Mouse (Mus musculus): ENCODE data around the gene Rack1. TPM values are rescaled to one million over a fixed set of nuclear protein-coding genes. Genes with fewer than 3 reads are reported as not detected.
"Not testable (repeated sequence)": the region's sequence is repeated elsewhere in the genome, so short reads cannot be mapped to it uniquely, and the experiment has no call there.

The Rack1 gene
- total RNA-seq, 4 experiments from 2014 or later, result 568 to 660 (median 629) TPM

GRCm38 (mm10) chr11:48820308-48820674 is 20.2 kb downstream of the Rack1 start:
- DNase-seq, result no peak

GRCm38 (mm10) chr11:48821299-48821698 is 21.2 kb downstream of the Rack1 start:
- not testable (repeated sequence) for DNase-seq

DNA sequence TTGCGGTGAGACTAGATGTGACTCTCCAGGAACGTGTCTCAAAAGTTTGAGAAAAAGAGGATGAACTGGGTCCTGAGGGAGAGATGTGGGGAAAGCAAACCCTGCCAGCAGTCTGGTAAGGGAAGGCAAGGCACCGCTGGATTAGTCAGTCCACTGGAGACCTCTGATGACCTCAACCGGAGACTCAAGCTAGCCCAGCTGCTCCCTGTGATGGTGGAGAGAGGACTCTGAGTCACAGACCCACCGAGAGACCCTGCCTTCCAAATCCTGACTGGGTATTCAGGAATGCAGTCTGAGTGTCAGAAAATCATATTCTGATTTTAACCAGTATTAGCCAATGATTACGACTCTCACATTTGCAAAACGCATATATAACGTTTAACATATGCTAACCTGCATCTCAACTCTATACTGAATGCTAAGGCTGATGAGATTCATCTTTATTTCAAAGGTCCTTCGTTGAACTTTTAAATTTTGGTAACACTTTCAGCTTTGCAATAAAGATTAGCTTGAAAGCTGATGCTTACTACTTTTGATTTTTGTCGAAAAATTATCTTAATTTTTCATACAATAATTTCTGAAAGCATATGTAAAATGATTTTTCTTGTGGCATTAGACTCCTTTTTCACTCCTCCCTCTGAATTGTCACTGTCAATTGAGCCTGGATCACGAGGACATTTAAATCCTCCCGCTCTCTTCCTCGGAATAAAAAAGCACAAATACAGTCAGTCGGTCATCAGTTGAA is 22.8 kb downstream of the Rack1 start:
- no peak for DNase-seq

GRCm38 (mm10) chr11:48823536-48823972 is 23.4 kb downstream of the Rack1 start:
- DNase-seq, result peak; percentile 50

GRCm38 (mm10) chr11:48824311-48824830 is 24.2 kb downstream of the Rack1 start:
- no peak for DNase-seq

DNA sequence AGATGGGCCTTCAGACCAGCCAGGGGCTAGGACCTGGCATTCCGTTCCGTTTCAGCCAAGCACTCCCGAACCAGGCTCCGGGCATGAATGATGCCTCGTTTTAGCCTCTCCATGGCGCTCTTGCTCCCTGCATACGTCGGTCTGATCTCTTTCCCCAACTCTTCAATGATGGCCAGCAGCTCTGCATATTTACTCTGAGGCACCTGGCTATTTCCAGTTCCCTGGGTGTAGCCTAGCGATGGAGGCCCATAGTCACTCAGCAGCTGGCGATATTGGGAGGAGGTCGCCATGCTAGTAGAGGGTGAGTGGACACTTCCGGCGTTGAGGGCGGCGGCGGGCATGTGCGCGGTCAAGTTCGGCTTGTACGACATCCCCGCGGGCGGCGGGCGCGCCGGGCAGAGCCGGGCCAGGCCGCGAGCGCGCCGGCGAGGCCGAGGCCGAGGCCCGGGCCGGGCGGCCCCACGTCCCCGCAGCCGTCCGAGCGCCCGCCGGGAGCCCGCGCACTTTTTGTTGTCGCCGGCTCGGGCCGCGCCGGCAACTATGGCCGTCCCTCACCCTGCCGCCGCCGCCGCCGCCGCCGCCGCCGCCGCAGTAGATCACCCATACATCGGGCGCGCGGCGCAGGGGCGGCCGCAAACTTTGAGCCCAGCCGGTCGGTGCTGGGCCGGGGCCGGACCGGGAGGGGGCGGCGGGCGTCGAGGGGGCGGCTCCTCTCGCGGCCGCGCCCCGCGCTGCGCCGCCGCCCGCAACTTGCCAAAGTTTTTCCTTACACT is 26.0 kb downstream of the Rack1 start, which contains the start of the genes Trim7 and Gm12184:
TSS of gene Trim7 (plus strand) at position 162 of the 773 bp plus-strand sequence.
TSS of gene Gm12184 (minus strand) at position 677 of the 773 bp plus-strand sequence.
- not testable (repeated sequence) for DNase-seq

DNA sequence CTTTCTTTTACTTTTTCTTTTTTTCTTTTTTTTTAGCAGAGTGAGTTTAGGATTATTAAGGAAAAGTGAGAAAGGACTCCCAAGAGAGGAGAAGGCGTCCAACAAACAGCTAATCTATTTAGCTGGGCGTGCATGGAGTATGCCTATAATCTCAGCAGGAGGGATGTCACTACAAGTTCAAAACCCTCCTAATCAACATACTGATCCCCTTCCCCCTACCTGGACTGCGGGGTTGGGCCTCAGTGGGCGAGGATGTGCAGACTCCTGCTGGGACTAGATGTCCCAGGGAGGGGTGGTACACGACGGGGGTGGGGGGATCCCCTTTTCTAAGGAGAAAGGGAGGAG is 26.6 kb downstream of the Rack1 start:
- DNase-seq, result no peak

- DNase-seq, result no peak
Measured at GRCm38 (mm10) chr11:48827926-48828325, 27.8 kb downstream of the Rack1 start.

DNA sequence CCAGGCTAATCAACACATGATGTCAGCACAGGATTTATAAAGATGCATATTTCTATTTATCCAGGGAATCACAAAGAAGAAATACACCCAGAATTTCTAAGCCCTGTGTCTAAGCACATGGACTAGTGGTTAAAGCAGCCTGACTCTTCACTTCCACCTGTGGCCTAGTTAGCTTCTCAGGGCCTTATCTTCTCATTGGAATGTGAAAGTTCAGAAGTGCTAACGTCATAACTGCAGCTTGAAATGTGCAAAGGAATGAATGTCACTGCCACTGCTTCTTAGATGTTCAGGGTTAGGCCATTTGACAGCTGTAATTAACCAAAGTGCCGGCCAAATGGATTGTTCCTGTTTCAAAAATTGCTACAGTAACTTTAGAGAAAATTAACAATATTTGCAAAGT is 30.1 kb downstream of the Rack1 start:
- DNase-seq, result no peak

GRCm38 (mm10) chr11:48831273-48831672 is 31.1 kb downstream of the Rack1 start:
- no peak for DNase-seq

- DNase-seq, result no peak
Measured at GRCm38 (mm10) chr11:48833078-48833730, 33.1 kb downstream of the Rack1 start.

DNA sequence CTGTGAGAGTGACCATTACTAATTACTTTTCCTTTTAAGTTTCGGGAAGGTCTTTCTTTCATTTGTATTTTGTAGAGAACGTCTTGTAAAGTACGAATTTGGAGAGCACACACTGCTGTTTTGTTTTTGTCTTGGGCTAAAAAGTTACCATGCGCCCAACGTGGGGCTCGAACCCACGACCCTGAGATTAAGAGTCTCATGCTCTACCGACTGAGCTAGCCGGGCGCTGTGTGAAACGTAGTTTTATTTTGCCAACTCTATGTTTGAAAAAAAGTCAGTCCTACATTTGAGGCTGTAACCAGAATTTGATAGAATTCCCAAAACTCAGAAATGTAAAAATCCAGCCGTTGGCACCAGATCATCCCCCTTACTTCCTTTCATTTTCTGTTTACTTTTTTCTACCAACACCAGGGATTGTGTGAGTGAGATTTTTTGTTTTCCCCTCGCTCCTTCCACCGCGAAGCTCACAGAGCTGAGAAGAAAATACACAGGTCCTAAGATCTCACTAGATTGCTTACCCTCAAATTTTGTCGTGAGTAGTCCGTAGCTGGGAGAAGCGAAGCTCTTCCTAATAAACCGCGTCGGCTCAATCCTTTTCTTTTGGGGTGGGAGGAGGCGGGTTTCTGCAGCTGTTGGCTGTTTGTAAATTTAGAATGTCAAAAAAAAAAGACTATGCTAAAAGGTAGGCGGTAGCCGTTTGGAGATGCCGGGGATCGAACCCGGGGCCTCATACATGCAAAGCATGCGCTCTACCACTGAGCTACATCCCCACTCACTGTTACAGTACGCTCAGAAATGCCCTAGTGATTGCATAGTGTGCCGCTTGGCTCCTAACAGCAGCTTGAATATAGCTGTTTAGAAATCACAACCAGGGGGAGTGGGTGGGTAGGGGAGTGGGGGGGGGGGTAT is 33.9 kb downstream of the Rack1 start:
- peak; percentile 89 for DNase-seq

DNA sequence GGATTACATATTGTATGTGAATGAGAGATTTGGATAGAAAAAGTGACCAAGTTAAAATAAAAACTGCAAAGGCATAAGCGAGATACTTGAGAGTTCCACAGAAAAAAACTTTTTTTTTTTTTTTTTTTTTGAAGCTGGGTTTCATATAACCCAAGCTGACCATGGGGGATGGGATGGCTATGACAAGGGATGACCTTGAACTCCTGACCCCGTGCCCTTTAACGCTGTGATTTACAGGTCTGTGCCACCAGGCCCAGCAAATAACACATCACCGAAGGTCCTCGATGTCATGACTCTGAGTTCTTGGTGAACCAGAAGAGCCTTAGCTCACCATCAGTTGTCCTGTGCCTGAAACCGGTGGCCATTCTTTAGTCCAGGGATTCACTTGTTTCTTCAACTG is 35.8 kb downstream of the Rack1 start:
- no peak for DNase-seq

GRCm38 (mm10) chr11:48836990-48837309 is 36.8 kb downstream of the Rack1 start:
- no peak for DNase-seq

GRCm38 (mm10) chr11:48837310-48838180 is 37.4 kb downstream of the Rack1 start:
- DNase-seq, result peak; percentile 75

GRCm38 (mm10) chr11:48838181-48838797 is 38.2 kb downstream of the Rack1 start:
- peak; percentile 40 for DNase-seq

DNA sequence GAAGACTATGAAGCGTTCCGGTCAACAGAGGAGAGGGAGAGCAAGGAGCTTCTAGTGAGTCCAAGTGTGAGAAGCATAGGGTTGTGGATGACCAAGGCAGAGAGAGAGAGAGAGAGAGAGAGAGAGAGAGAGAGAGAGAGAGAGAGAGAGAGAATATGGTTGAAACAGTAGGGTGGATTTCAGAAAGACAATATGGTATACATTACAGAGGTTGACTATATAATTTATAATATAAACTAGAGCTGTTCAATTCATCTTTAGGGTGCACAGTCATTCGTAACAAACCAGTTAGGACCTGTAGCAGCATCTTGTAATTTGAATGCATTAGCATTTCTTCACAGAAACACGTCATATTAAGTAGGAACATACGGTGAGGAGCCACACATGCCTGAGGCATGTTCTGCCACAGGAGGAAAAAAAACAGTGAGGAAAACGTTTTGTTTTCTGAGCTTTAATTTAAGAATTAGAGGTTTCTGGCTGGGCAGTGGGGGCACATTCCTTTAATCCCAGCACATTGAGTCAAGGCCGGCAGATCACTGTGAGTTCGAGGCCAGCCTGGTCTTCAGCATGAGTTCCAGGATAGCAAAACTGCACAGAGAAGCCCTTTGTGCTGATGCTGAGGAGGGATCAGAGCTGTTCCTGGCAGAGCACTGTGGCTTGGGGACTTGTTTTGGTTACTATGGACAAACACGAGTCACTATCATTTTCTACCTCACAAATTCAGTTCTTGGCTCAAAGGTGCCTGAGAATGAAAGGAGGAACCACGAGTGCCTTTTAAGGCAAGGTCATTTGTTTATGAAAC is 38.9 kb downstream of the Rack1 start:
- DNase-seq, result no peak

DNA sequence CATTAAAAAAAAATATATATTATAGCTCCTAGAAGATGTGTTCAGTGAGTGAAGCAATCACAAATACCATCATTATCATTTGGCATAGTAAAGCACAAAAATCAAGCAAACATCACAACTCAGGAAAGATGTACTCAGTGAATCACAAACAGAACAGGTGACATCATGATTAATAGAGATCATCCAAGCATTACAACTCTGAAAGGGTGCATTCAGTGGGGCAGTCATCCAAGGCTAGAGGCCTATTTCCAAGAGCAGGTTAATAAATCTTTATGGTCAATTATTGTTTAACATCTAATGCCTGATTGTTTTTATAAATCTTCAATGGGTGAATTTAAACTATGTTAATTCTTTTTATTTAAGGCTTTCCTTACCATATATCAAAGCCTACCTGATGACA is 40.7 kb downstream of the Rack1 start:
- DNase-seq, result no peak

DNA sequence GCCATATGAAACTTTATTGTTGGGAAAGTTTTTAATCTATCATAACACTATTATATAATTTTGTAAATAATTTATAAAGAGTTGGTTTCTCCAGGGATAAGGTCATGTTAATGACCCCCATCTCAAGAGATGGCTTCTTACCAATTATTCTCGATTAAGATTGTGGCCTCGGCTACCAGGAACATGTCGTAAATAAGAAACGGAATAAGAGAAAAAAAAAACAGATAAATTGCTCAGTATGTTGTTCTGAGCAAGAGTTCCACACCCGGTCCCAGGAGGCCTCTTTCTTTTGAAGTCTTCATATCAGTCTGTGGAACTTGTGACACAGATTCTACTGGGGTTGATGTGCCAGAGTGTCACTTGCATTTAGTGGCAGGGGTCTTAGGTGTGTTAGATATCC is 41.1 kb downstream of the Rack1 start:
- DNase-seq, result no peak

DNA sequence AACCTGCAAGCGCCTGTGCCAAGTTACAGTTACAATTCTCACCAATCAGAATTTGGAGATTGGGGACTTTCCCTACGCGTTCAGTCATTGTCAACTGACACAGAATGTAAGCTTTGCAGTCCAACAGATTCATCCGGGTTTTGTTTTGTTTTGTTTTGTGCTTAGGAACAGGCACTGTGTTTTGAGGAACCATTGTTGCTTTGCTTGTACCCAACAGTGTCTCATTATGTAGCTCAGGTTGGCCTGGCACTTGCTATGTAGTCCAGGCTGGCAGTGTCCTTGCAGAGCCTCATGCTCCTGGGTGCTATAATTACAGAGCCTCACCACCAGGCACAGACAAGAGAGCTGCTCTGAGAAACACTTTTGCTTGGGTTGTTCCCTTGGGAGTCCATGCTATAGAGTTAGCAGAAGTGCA is 42.3 kb downstream of the Rack1 start:
- no peak for DNase-seq

All from adrenal gland, adult 8-10 months (tissue).